Mouse (Mus musculus) forebrain, embryonic 11.5 days (tissue): ENCODE results near the gene Bach2. TPM values are rescaled to one million over a fixed set of nuclear protein-coding genes. Genes with fewer than 3 reads are reported as not detected.
A peak's percentile ranks its signal among the peaks of the same experiment; 100 is the strongest.

Source experiments
- ATAC-seq: fragments of 200-750 bp; cut with Nextera tagmentation; replicated peaks from 2 replicates; pipeline ENCODE4 v1.8.0; 2017; ENCODE audit warnings: moderate TSS enrichment; ENCODE audit not compliant: low FRiP score
- DNase-seq: peaks from one replicate; pipeline ENCODE4 v3.0.0-alpha.2; 2017; ENCODE audit warnings: low spot score
- H3K27ac ChIP-seq: fragments of 300-500 bp; sonication (generic); 2 replicates; pipeline ENCODE4 v1.5.1; 2014; ENCODE audit warnings: low read depth, low read length
- H3K27me3 ChIP-seq: fragments of 300-500 bp; sonication (generic); 2 replicates; pipeline ENCODE4 v1.6.1; 2014; ENCODE audit warnings: mild to moderate bottlenecking, low read length, mixed read lengths; ENCODE audit not compliant: control insufficient read depth, insufficient read depth
- H3K36me3 ChIP-seq: fragments of 300-500 bp; sonication (generic); 2 replicates; pipeline ENCODE4 v1.6.1; 2014; ENCODE audit warnings: mild to moderate bottlenecking, low read length, moderate library complexity, mixed read lengths; ENCODE audit not compliant: control insufficient read depth, insufficient read depth
- H3K4me1 ChIP-seq: fragments of 300-500 bp; sonication (generic); replicated peaks from 2 replicates; pipeline ENCODE4 v1.6.1; 2014; ENCODE audit warnings: low read length, mixed read lengths; ENCODE audit not compliant: control insufficient read depth, insufficient read depth
- H3K4me2 ChIP-seq: fragments of 300-500 bp; sonication (generic); 2 replicates; pipeline ENCODE4 v1.6.1; 2014; ENCODE audit warnings: low read depth, mild to moderate bottlenecking, low read length, moderate library complexity, mixed read lengths; ENCODE audit not compliant: severe bottlenecking
- H3K4me3 ChIP-seq: fragments of 300-500 bp; sonication (generic); 2 replicates; pipeline ENCODE4 v1.5.1; 2014; ENCODE audit warnings: low read depth, low read length
- H3K9ac ChIP-seq: fragments of 300-500 bp; sonication (generic); 2 replicates; pipeline ENCODE4 v1.6.1; 2014; ENCODE audit warnings: low read length
- H3K9me3 ChIP-seq: fragments of 300-500 bp; sonication (generic); 2 replicates; pipeline ENCODE4 v1.6.1; 2016; ENCODE audit warnings: low read length, mixed read lengths; ENCODE audit not compliant: control insufficient read depth
- WGBS: fragments of 180-500 bp; shearing (Covaris S2); extraction: QIAGEN DNeasy Blood & Tissue Kit; methylation state at CpG from one replicate; pipeline ENCODE4 v1.1.7; 2014; 5-methylcytosine and 5-hydroxymethylcytosine counted together
- polyA plus RNA-seq: library from polyadenylated mRNA; unstranded; fragments of >200 nt; fragmentation: Nextera tagmentation; extraction: Ambion mirVana; gene quantifications from 2 replicates; pipeline ENCODE4 v1.2.1, GENCODE M21; 2014

The Bach2 gene
- polyA plus RNA-seq, 1 experiment from 2014 or later, result 16.2 TPM

DNA sequence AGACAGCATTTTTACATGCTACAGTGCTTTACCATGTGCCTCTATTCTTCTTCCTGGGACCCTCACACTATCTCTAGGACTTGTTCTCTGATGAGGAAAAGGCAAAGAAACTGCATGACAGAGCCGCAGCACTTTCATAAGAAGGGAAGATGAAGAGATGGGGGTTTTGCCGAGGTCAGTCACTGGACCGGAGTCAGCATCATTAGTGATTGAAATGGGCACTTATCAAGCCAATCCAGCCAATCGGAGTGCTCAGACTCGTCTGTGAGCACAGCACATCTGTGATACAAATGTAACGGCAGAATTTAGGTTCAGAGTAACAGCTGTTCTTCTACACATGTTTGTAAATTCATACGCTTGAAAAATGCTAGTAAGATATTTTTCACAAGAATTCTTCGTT is 293.5 kb downstream of the Bach2 start:
- H3K4me2 ChIP-seq, result peak overlapping the region; percentile 37; the same call in 1 of the 2 replicates

DNA sequence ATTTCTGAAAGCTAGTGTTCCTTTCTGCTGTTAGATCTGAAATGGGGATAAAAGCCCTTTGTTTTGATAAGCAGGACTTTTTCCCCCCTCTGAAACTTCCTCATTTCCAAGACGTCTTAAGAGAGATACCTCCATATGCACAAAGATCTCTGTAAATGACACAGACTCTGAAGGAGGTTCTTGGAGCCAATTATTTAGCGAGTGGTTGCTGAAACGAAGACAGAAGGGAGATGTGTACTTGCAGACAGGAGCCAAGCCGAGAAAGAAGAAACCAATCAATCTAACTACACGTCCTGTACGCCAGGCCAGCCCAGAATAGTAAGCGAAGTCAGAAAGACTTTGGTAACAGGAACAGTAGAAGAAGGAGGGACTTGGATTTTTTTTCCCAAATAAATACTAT is 295.1 kb downstream of the Bach2 start:
- Histone ChIP-seq H3K4me2 (no peak overlapping the region), H3K27ac (no peak overlapping the region), H3K27me3 (no peaks in the 10 kb centered on the region), H3K36me3 (no peaks in the 10 kb centered on the region), H3K9ac (no peak overlapping the region), H3K9me3 (no peaks in the 10 kb centered on the region), H3K4me3 (no peak overlapping the region), H3K4me1 (peaks cover 15% of the 10 kb centered on the region; the same call in 1 of the 2 replicates)
- ATAC-seq, result no peak
- WGBS, result 72% methylated on average over 7 of the region's 7 CpGs
- DNase-seq, result no peak

More for the DNA sequence above, 293.5 kb downstream of the Bach2 start:
- H3K36me3 ChIP-seq, result no peaks in the 10 kb centered on the region
- ATAC-seq, result no peak
- H3K27ac ChIP-seq, result peak overlapping the region; percentile 74; the same call in 1 of the 2 replicates
- no peak overlapping the region for H3K4me3 ChIP-seq
- no peaks in the 10 kb centered on the region for H3K9me3 ChIP-seq
- H3K27me3 ChIP-seq, result no peaks in the 10 kb centered on the region
- no peak overlapping the region for H3K9ac ChIP-seq
- 61% methylated on average over 8 of the region's 8 CpGs for WGBS
- DNase-seq, result no peak
- H3K4me1 ChIP-seq, result peaks cover 13% of the 10 kb centered on the region; the same call in 1 of the 2 replicates

DNA sequence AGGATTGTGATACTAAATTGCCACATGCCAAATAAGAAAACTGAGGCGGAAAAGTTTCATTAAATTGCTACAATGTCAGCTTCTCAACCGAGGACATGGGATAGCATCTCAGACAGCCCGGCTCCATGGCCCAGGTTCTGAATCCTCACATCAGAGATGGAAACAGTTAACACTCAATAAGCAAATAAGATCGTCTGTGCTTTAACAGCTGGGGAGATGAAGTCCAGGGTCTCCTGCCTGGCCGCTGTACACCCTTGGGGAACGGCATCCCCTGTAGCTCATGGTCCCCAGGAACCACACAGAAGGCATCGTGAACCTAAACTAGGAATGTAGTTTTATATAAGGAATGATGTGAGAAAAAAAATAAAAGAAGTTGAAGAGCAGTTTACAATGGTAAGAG is 297.0 kb downstream of the Bach2 start:
- WGBS, result 83% methylated on average over 7 of the region's 7 CpGs
- DNase-seq (no peak), ATAC-seq (no peak)
- H3K27ac ChIP-seq, result no peak overlapping the region
- no peak overlapping the region for H3K9ac ChIP-seq
- H3K27me3 ChIP-seq, result no peaks in the 10 kb centered on the region
- H3K4me2 ChIP-seq, result no peak overlapping the region
- peaks cover 10% of the 10 kb centered on the region; the same call in 1 of the 2 replicates for H3K4me1 ChIP-seq
- H3K9me3 ChIP-seq, result no peaks in the 10 kb centered on the region
- no peak overlapping the region for H3K4me3 ChIP-seq
- H3K36me3 ChIP-seq, result no peaks in the 10 kb centered on the region

DNA sequence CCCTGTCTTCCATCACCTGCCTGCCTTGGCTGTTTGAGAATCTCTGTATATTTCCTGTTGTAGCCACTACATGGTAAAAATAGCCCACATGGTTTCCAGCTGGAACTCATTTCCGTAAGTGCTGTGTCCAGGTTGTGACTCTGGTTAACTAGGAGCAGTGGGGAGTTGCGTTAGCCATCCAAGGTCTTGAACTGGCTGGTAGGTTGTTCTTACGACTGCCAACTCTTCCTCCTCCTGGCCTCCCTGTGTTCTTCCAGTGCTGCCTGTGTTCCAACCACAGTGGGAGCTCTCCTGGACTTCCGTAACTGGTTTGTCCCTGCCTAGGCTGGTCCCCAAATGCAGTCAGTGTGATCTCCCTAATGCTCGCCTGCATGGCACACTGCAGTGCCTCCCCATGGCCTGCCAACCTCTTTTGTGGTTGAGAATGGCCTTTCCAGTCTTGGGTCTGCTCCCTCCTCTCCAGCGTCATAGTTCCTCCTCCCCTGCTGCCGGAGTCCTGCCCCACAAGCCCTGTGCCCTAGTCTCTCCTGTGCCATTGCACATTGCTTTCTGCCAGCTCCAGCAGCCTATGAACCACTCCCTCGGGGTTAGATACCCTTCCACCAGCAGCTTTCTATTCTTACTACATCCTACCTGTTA is 298.4 kb downstream of the Bach2 start:
- H3K4me1 ChIP-seq, result peaks cover 2% of the 10 kb centered on the region; the same call in 1 of the 2 replicates
- DNase-seq (no peak), ATAC-seq (peak; percentile 25; the same call in 1 of the 2 replicates)
- no peaks in the 10 kb centered on the region for H3K27me3 ChIP-seq
- H3K36me3 ChIP-seq, result no peaks in the 10 kb centered on the region
- no peak overlapping the region for H3K4me3 ChIP-seq
- 73% methylated on average over 8 of the region's 8 CpGs for WGBS
- no peaks in the 10 kb centered on the region for H3K9me3 ChIP-seq
- H3K4me2 ChIP-seq, result no peak overlapping the region
- no peak overlapping the region for H3K27ac ChIP-seq
- no peak overlapping the region for H3K9ac ChIP-seq

DNA sequence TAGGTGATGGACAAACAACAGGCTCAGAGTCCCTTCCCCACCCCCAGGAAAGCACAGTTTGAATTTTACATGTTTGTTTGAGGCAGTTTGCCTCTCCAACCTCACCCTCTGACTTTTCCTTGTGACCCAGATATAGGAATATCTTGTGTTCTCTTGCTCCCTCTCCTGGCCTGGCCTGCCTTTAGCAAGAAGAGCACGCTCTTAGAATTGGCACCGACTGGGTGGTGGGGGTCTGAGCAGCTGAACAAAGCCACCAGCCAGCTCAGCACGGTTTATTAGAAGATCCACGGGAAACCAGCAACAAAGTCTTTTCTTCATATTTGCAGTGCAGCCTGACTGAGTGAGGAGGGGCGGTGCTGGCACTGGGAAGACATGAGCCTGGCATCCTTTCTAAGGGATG is 299.5 kb downstream of the Bach2 start:
- Histone ChIP-seq H3K9ac (0 out of 2 replicates have a peak overlapping the region, but pooled peaks have one; percentile 27), H3K36me3 (no peaks in the 10 kb centered on the region), H3K9me3 (no peaks in the 10 kb centered on the region), H3K4me3 (no peak overlapping the region), H3K4me1 (peaks cover 2% of the 10 kb centered on the region; the same call in 1 of the 2 replicates), H3K4me2 (no peak overlapping the region), H3K27ac (no peak overlapping the region), H3K27me3 (no peaks in the 10 kb centered on the region)
- ATAC-seq (peak; percentile 84), DNase-seq (peak; percentile 80)
- 15% methylated on average over 5 of the region's 5 CpGs for WGBS

DNA sequence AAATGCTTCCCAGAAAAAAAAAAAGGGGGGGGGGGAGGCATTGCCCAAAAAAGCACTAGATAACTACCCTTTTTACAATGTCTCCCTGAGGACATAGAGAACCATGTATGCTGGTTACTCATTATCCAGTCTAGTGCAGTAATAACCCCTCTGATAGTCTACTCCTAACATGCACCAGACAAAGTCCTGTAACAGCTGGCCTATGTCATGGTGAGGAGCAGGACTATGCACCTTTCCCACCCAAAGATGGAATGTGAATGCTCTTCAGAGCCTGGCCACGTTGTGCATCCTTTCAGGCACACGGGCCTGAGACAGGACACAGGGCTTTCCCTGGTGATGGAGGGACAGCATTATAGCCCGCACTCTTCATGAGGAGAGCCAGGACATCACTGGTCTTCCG is 299.9 kb downstream of the Bach2 start:
- no peak; the same call in 1 of the 2 replicates for ATAC-seq
- Histone ChIP-seq H3K27me3 (no peaks in the 10 kb centered on the region), H3K4me3 (no peak overlapping the region), H3K9me3 (no peaks in the 10 kb centered on the region), H3K27ac (no peak overlapping the region), H3K4me2 (no peak overlapping the region), H3K9ac (0 out of 2 replicates have a peak overlapping the region, but pooled peaks have one; percentile 27), H3K36me3 (no peaks in the 10 kb centered on the region), H3K4me1 (peaks cover 2% of the 10 kb centered on the region; the same call in 1 of the 2 replicates)
- 79% methylated on average over 4 of the region's 4 CpGs for WGBS
- no peak for DNase-seq

DNA sequence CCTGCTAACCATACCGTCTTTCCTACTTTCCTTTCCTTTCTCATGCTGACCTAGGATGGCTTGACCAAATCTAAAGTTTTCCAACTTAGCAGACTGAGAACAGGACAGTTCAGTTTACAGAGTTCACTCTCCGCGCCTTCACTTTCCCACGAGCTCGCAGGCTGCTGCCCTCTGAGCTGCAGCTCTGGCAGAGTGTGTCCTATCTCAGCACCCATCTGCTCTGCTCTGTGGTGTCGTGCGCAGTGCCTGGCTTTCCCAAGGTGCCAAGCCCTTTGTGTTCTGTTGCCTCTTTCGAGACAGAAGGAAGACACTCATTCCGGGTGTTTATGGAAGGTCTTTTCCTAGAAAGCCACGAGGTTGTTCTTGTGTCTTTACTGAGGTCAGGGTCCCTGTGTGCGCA is 300.4 kb downstream of the Bach2 start:
- H3K4me1 ChIP-seq, result peaks cover 2% of the 10 kb centered on the region; the same call in 1 of the 2 replicates
- no peak overlapping the region for H3K27ac ChIP-seq
- no peak overlapping the region for H3K4me2 ChIP-seq
- DNase-seq (no peak), ATAC-seq (no peak)
- no peak overlapping the region for H3K9ac ChIP-seq
- 85% methylated on average over 11 of the region's 11 CpGs for WGBS
- H3K36me3 ChIP-seq, result no peaks in the 10 kb centered on the region
- H3K27me3 ChIP-seq, result no peaks in the 10 kb centered on the region
- no peaks in the 10 kb centered on the region for H3K9me3 ChIP-seq
- no peak overlapping the region for H3K4me3 ChIP-seq

DNA sequence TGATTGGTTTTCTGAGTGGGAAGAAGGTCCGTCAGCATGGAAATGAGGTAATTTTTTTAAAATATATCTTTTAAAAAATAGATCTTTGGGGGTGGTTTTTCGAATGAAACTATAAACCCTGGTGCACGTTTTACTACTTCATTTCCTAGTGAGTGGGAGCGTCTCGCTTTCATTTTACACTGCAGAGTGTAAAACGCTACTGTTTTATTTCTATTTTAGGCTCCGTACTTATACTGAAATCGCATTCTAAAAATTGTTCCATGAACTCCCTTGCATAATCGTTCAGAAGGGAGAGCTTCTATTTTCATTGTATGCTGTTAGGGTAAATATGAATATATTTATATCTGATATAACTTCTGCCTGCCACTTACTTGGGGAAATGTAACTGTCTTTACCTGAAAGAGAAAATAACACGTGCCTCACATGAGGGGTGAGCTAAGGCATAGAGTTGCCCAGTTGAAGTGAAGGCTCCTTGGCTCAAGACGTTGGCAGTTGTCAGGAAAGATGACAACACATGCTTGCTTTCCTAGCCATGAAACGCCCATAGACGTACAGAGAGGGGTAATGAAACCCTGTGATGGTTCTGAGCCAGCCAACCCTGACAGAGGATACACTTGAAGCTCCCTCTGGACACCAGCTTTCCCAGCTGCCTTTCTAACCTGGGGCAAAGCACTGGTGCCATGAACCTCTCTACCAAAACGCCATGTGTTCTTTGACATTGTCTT is 306.4 kb downstream of the Bach2 start:
- no peak overlapping the region for H3K4me3 ChIP-seq
- no peaks in the 10 kb centered on the region for H3K4me1 ChIP-seq
- H3K36me3 ChIP-seq, result no peaks in the 10 kb centered on the region
- no peak overlapping the region for H3K9ac ChIP-seq
- ATAC-seq (no peak), DNase-seq (no peak)
- H3K27me3 ChIP-seq, result no peaks in the 10 kb centered on the region
- H3K4me2 ChIP-seq, result no peak overlapping the region
- H3K9me3 ChIP-seq, result no peaks in the 10 kb centered on the region
- WGBS, result 91% methylated on average over 14 of the region's 14 CpGs
- no peak overlapping the region for H3K27ac ChIP-seq
